Mouse (Mus musculus): ENCODE measurements around the gene Col23a1. TPM values are rescaled to one million over a fixed set of nuclear protein-coding genes. Genes with fewer than 3 reads are reported as not detected.

Gene Col23a1
- polyA plus RNA-seq, 1 experiment from 2014 or later = 17.5 TPM

DNA sequence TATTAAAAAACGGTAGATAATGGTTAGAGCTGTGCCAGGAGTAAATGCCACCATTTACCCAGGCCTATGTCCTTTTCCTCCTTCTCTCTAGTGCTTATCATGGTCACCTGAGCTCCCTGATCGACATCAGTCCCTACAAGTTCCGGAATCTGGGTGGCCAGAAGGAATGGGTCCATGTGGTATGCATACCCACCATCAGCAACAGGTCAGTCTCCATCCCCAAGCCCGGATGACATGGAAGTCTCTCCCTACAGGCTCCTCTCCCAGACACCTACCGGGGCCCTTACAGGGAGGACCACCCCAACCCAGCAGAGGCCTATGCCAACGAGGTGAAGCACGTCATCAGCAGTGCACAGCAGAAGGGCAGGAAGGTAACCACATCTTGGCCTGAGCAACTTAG is 302.2 kb downstream of the Col23a1 start:
- H3K36me3 ChIP-seq (replicated peaks; ENCODE audit: control insufficient read depth, insufficient read depth, low read depth, low read length) = peaks cover 30% of the 10 kb centered on the region
- DNase-seq (ENCODE audit: low spot score) = no peak

GRCm38 (mm10) chr11:51593368-51593767 is 303.6 kb downstream of the Col23a1 start:
- peaks cover 23% of the 10 kb centered on the region for H3K36me3 ChIP-seq (replicated peaks; ENCODE audit: control insufficient read depth, insufficient read depth, low read depth, low read length)
- H3K4me3 ChIP-seq (ENCODE audit: low read depth, low read length) = no peak overlapping the region
- ATAC-seq (replicated peaks; ENCODE audit: insufficient number of reproducible peaks, low FRiP score, low TSS enrichment, low read depth) = no peak
- H3K4me1 ChIP-seq (ENCODE audit: control insufficient read depth, insufficient read depth, low read length) = no peaks in the 10 kb centered on the region
- H3K27ac ChIP-seq (replicated peaks; ENCODE audit: low read depth, low read length) = no peak overlapping the region
- H3K9ac ChIP-seq (replicated peaks; ENCODE audit: low read length) = no peak overlapping the region
- no peak overlapping the region for H3K4me2 ChIP-seq (ENCODE audit: low read depth, low read length)
- 90% methylated on average over 4 of the region's 4 CpGs for WGBS
- H3K9me3 ChIP-seq (replicated peaks; ENCODE audit: control insufficient read depth, low read length) = no peaks in the 10 kb centered on the region
- no peaks in the 10 kb centered on the region for H3K27me3 ChIP-seq (ENCODE audit: control insufficient read depth, insufficient read depth, low read length)
- no peak for DNase-seq (ENCODE audit: low spot score)

More for the DNA sequence above, 302.2 kb downstream of the Col23a1 start:
- Histone ChIP-seq H3K27me3 (ENCODE audit: control insufficient read depth, insufficient read depth, low read length) (no peaks in the 10 kb centered on the region), H3K27ac (replicated peaks; ENCODE audit: low read depth, low read length) (no peak overlapping the region), H3K4me2 (ENCODE audit: low read depth, low read length) (no peak overlapping the region), H3K9me3 (replicated peaks; ENCODE audit: control insufficient read depth, low read length) (no peaks in the 10 kb centered on the region), H3K9ac (replicated peaks; ENCODE audit: low read length) (no peak overlapping the region), H3K4me1 (ENCODE audit: control insufficient read depth, insufficient read depth, low read length) (no peaks in the 10 kb centered on the region), H3K4me3 (ENCODE audit: low read depth, low read length) (no peak overlapping the region)
- WGBS = 87% methylated on average over 7 of the region's 7 CpGs
- no peak for ATAC-seq (replicated peaks; ENCODE audit: insufficient number of reproducible peaks, low FRiP score, low TSS enrichment, low read depth)

DNA sequence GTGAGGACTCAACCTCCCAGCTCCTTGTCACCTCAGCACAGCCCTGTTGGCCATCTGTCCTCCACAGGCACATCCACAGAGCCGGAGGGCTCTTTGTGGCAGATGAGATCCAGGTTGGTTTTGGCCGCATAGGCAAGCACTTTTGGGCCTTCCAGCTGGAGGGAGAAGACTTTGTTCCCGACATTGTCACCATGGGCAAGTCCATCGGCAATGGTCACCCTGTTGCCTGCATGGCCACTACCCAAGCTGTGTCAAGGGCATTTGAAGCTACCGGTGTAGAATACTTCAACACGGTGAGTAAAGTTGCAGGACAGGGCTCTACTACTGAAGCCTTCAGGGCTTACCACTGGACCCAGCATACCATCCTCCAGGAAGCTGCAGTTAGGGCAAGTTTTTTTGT is 304.1 kb downstream of the Col23a1 start:
- DNase-seq (ENCODE audit: low spot score) (no peak), ATAC-seq (replicated peaks; ENCODE audit: insufficient number of reproducible peaks, low FRiP score, low TSS enrichment, low read depth) (no peak)
- Histone ChIP-seq H3K27me3 (ENCODE audit: control insufficient read depth, insufficient read depth, low read length) (no peaks in the 10 kb centered on the region), H3K4me2 (ENCODE audit: low read depth, low read length) (no peak overlapping the region), H3K27ac (replicated peaks; ENCODE audit: low read depth, low read length) (no peak overlapping the region), H3K36me3 (replicated peaks; ENCODE audit: control insufficient read depth, insufficient read depth, low read depth, low read length) (peaks cover 27% of the 10 kb centered on the region), H3K9ac (replicated peaks; ENCODE audit: low read length) (no peak overlapping the region), H3K9me3 (replicated peaks; ENCODE audit: control insufficient read depth, low read length) (no peaks in the 10 kb centered on the region), H3K4me3 (ENCODE audit: low read depth, low read length) (no peak overlapping the region), H3K4me1 (ENCODE audit: control insufficient read depth, insufficient read depth, low read length) (no peaks in the 10 kb centered on the region)
- WGBS = 92% methylated on average over 6 of the region's 6 CpGs

- Histone ChIP-seq H3K9ac (replicated peaks; ENCODE audit: low read length) (no peak overlapping the region), H3K27ac (replicated peaks; ENCODE audit: low read depth, low read length) (no peak overlapping the region), H3K36me3 (replicated peaks; ENCODE audit: control insufficient read depth, insufficient read depth, low read depth, low read length) (peaks cover 36% of the 10 kb centered on the region), H3K27me3 (ENCODE audit: control insufficient read depth, insufficient read depth, low read length) (no peaks in the 10 kb centered on the region), H3K9me3 (replicated peaks; ENCODE audit: control insufficient read depth, low read length) (no peaks in the 10 kb centered on the region), H3K4me1 (ENCODE audit: control insufficient read depth, insufficient read depth, low read length) (no peaks in the 10 kb centered on the region), H3K4me2 (ENCODE audit: low read depth, low read length) (no peak overlapping the region), H3K4me3 (ENCODE audit: low read depth, low read length) (no peak overlapping the region)
- DNase-seq (ENCODE audit: low spot score) (no peak), ATAC-seq (replicated peaks; ENCODE audit: insufficient number of reproducible peaks, low FRiP score, low TSS enrichment, low read depth) (no peak)
- 84% methylated on average over 3 of the region's 3 CpGs for WGBS
These were observed 305.1 kb downstream of the Col23a1 start for GRCm38 (mm10) chr11:51594715-51595350.

- Histone ChIP-seq H3K9me3 (replicated peaks; ENCODE audit: control insufficient read depth, low read length) (no peaks in the 10 kb centered on the region), H3K4me2 (ENCODE audit: low read depth, low read length) (no peak overlapping the region), H3K4me3 (ENCODE audit: low read depth, low read length) (no peak overlapping the region), H3K36me3 (replicated peaks; ENCODE audit: control insufficient read depth, insufficient read depth, low read depth, low read length) (peaks cover 41% of the 10 kb centered on the region), H3K9ac (replicated peaks; ENCODE audit: low read length) (no peak overlapping the region), H3K27ac (replicated peaks; ENCODE audit: low read depth, low read length) (no peak overlapping the region), H3K27me3 (ENCODE audit: control insufficient read depth, insufficient read depth, low read length) (no peaks in the 10 kb centered on the region), H3K4me1 (ENCODE audit: control insufficient read depth, insufficient read depth, low read length) (no peaks in the 10 kb centered on the region)
- ATAC-seq (replicated peaks; ENCODE audit: insufficient number of reproducible peaks, low FRiP score, low TSS enrichment, low read depth) (no peak), DNase-seq (ENCODE audit: low spot score) (no peak)
- 93% methylated on average over 1 of the region's 1 CpGs for WGBS
These were observed 305.9 kb downstream of the Col23a1 start for GRCm38 (mm10) chr11:51595459-51596083.

GRCm38 (mm10) chr11:51597553-51597952 is 307.8 kb downstream of the Col23a1 start:
- Histone ChIP-seq H3K4me2 (ENCODE audit: low read depth, low read length) (no peak overlapping the region), H3K9me3 (replicated peaks; ENCODE audit: control insufficient read depth, low read length) (no peaks in the 10 kb centered on the region), H3K4me1 (ENCODE audit: control insufficient read depth, insufficient read depth, low read length) (no peaks in the 10 kb centered on the region), H3K4me3 (ENCODE audit: low read depth, low read length) (no peak overlapping the region), H3K27me3 (ENCODE audit: control insufficient read depth, insufficient read depth, low read length) (no peaks in the 10 kb centered on the region), H3K9ac (replicated peaks; ENCODE audit: low read length) (no peak overlapping the region), H3K36me3 (replicated peaks; ENCODE audit: control insufficient read depth, insufficient read depth, low read depth, low read length) (peaks cover 45% of the 10 kb centered on the region), H3K27ac (replicated peaks; ENCODE audit: low read depth, low read length) (no peak overlapping the region)
- 80% methylated on average over 2 of the region's 2 CpGs for WGBS
- DNase-seq (ENCODE audit: low spot score) (no peak), ATAC-seq (replicated peaks; ENCODE audit: insufficient number of reproducible peaks, low FRiP score, low TSS enrichment, low read depth) (no peak)

- Histone ChIP-seq H3K9ac (replicated peaks; ENCODE audit: low read length) (no peak overlapping the region), H3K4me2 (ENCODE audit: low read depth, low read length) (no peak overlapping the region), H3K27ac (replicated peaks; ENCODE audit: low read depth, low read length) (no peak overlapping the region), H3K4me1 (ENCODE audit: control insufficient read depth, insufficient read depth, low read length) (no peaks in the 10 kb centered on the region), H3K36me3 (replicated peaks; ENCODE audit: control insufficient read depth, insufficient read depth, low read depth, low read length) (peaks cover 54% of the 10 kb centered on the region), H3K27me3 (ENCODE audit: control insufficient read depth, insufficient read depth, low read length) (no peaks in the 10 kb centered on the region), H3K4me3 (ENCODE audit: low read depth, low read length) (no peak overlapping the region), H3K9me3 (replicated peaks; ENCODE audit: control insufficient read depth, low read length) (no peaks in the 10 kb centered on the region)
- 92% methylated on average over 3 of the region's 3 CpGs for WGBS
- no peak for DNase-seq (ENCODE audit: low spot score)
- ATAC-seq (replicated peaks; ENCODE audit: insufficient number of reproducible peaks, low FRiP score, low TSS enrichment, low read depth) = no peak
These were observed 312.5 kb downstream of the Col23a1 start for GRCm38 (mm10) chr11:51602253-51602652.

DNA sequence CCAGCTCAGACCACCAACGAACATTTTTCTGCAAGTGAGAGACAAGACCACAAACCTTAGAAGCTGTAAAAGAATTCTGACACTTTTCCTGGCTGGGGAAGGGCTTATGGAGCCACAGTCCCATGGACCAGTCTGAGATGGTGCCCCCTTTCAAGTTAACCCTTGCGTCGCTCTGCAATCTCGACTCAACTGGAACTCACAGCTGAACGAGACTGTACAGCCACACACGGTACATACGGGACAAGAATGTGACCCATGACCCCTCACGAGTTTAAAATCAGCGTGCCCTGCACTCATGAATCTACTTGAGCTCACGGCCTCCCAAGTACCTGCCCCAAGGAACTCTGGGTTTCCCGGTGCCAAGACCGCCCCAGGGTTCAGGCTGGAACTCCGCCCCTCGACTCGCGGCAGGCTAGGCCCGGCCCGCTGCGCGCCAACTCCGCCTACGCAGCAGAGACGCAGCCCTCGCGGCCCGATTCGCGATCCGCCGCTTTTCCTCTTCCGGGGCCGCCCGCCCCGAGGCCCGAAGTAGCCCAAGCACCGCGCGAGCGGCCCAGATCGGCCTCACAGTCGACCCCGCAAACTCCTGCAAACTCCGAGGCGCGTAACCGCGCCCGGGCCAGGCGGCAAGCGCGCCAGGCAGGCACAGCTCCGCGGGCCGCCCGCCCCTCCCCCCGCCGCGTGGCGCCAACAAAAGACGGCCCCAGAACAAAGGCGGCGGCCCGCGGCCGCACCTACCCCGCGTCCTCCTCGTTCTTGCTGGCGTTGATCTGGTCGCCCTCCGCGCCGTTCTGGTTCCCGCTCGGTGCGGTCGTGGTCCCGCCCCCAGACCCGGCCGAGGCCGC is 316.1 kb downstream of the Col23a1 start:
- DNase-seq (ENCODE audit: low spot score) (peak; percentile 84), ATAC-seq (replicated peaks; ENCODE audit: insufficient number of reproducible peaks, low FRiP score, low TSS enrichment, low read depth) (peak; percentile 58)
- H3K4me2 ChIP-seq (ENCODE audit: low read depth, low read length) = peak overlapping the region; percentile 77
- H3K9ac ChIP-seq (replicated peaks; ENCODE audit: low read length) = peak overlapping the region; percentile 100
- peaks cover 34% of the 10 kb centered on the region for H3K36me3 ChIP-seq (replicated peaks; ENCODE audit: control insufficient read depth, insufficient read depth, low read depth, low read length)
- no peaks in the 10 kb centered on the region for H3K27me3 ChIP-seq (ENCODE audit: control insufficient read depth, insufficient read depth, low read length)
- no peaks in the 10 kb centered on the region for H3K9me3 ChIP-seq (replicated peaks; ENCODE audit: control insufficient read depth, low read length)
- peak overlapping the region; percentile 95 for H3K27ac ChIP-seq (replicated peaks; ENCODE audit: low read depth, low read length)
- H3K4me1 ChIP-seq (ENCODE audit: control insufficient read depth, insufficient read depth, low read length) = no peaks in the 10 kb centered on the region
- peak overlapping the region; percentile 100 for H3K4me3 ChIP-seq (ENCODE audit: low read depth, low read length)
- under 1% methylated on average over 71 of the region's 81 CpGs for WGBS

Data from embryonic facial prominence, embryonic 11.5 days (tissue).